Mouse (Mus musculus) large intestine, adult 2 months (tissue): ENCODE results near the gene Echs1. TPM values are rescaled to one million over a fixed set of nuclear protein-coding genes. Genes with fewer than 3 reads are reported as not detected.

Source experiments
- DNase-seq: peaks from one replicate; pipeline ENCODE4 v3.0.0-alpha.2; 2012; ENCODE audit warnings: low read depth, low spot score
- WGBS: fragments of 180-500 bp; shearing (Covaris S2); methylation state at CpG from one replicate; pipeline ENCODE4 v1.1.7; 2018; 5-methylcytosine and 5-hydroxymethylcytosine counted together
- polyA plus RNA-seq: library from polyadenylated mRNA; depleted of rRNA; stranded (reverse); fragments of >200 nt; gene quantifications from 2 replicates; pipeline ENCODE4 v1.2.3, GENCODE M21; 2012

Echs1 gene
- polyA plus RNA-seq, 1 experiment, result 108 TPM

- DNase-seq, result no peak
- 80% methylated on average over 13 of the region's 13 CpGs for WGBS
Measured at GRCm38 (mm10) chr7:140121338-140121910, 5.1 kb upstream of the Echs1 start.

- 92% methylated on average over 2 of the region's 2 CpGs for WGBS
- DNase-seq, result no peak
Measured at GRCm38 (mm10) chr7:140120484-140120883, 4.2 kb upstream of the Echs1 start.

GRCm38 (mm10) chr7:140115583-140116328, 520 bp downstream of the Echs1 start, which contains the start of gene Paox:
Gene Paox (plus strand): TSS chr7:140115799.
- DNase-seq, result peak; percentile 85

GRCm38 (mm10) chr7:140111943-140112342, 4.3 kb downstream of the Echs1 start:
- no peak for DNase-seq
- WGBS, result 73% methylated on average over 3 of the region's 3 CpGs

More at GRCm38 (mm10) chr7:140115583-140116328, 520 bp downstream of the Echs1 start, which contains the start of gene Paox:
- WGBS, result under 1% methylated on average over 23 of the region's 23 CpGs

- 78% methylated on average over 4 of the region's 4 CpGs for WGBS
- no peak for DNase-seq
Measured at GRCm38 (mm10) chr7:140104009-140104408, 12.3 kb downstream of the Echs1 start.

- WGBS, result 1% methylated on average over 30 of the region's 30 CpGs
Measured at GRCm38 (mm10) chr7:140101993-140102860, 14.0 kb downstream of the Echs1 start, which contains the start of gene Fuom. Gene Fuom (minus strand): TSS chr7:140102441.

GRCm38 (mm10) chr7:140101498-140101897, 14.8 kb downstream of the Echs1 start:
- no peak for DNase-seq
- WGBS, result 71% methylated on average over 10 of the region's 10 CpGs

More at GRCm38 (mm10) chr7:140101993-140102860, 14.0 kb downstream of the Echs1 start, which contains the start of gene Fuom:
- no peak for DNase-seq

- DNase-seq, result no peak
- WGBS, result 100% methylated on average over 1 of the region's 1 CpGs
Measured at GRCm38 (mm10) chr7:140098466-140098865, 17.8 kb downstream of the Echs1 start.

GRCm38 (mm10) chr7:140096055-140096454, 20.2 kb downstream of the Echs1 start:
- DNase-seq, result no peak

- DNase-seq, result no peak
- WGBS, result 14% methylated on average over 1 of the region's 1 CpGs
Measured at GRCm38 (mm10) chr7:140095556-140095955, 20.7 kb downstream of the Echs1 start.

GRCm38 (mm10) chr7:140094954-140095353, 21.3 kb downstream of the Echs1 start:
- WGBS, result 48% methylated on average over 5 of the region's 5 CpGs
- DNase-seq, result no peak

GRCm38 (mm10) chr7:140092924-140093528, 23.2 kb downstream of the Echs1 start, which contains the start of gene Prap1:
Gene Prap1 (plus strand): TSS chr7:140093395.
- WGBS, result 39% methylated on average over 5 of the region's 5 CpGs
- no peak for DNase-seq

- WGBS, result 73% methylated on average over 10 of the region's 10 CpGs
Measured at GRCm38 (mm10) chr7:140090601-140091000, 25.7 kb downstream of the Echs1 start.

GRCm38 (mm10) chr7:140082242-140082678, 34.0 kb downstream of the Echs1 start, which contains the start of gene Caly:
Gene Caly (minus strand): TSS chr7:140082548.
- no peak for DNase-seq
- 12% methylated on average over 18 of the region's 18 CpGs for WGBS

More at GRCm38 (mm10) chr7:140090601-140091000, 25.7 kb downstream of the Echs1 start:
- no peak for DNase-seq

- 28% methylated on average over 20 of the region's 20 CpGs for WGBS
Measured at GRCm38 (mm10) chr7:140081408-140082241, 34.7 kb downstream of the Echs1 start.

GRCm38 (mm10) chr7:140080503-140081156, 35.6 kb downstream of the Echs1 start:
- DNase-seq, result peak; percentile 37
- WGBS, result 2% methylated on average over 24 of the region's 24 CpGs

More at GRCm38 (mm10) chr7:140081408-140082241, 34.7 kb downstream of the Echs1 start:
- DNase-seq, result no peak

- peak; percentile 63 for DNase-seq
- 4% methylated on average over 5 of the region's 5 CpGs for WGBS
Measured at GRCm38 (mm10) chr7:140078711-140079110, 37.6 kb downstream of the Echs1 start.

- 43% methylated on average over 6 of the region's 6 CpGs for WGBS
- DNase-seq, result no peak
Measured at GRCm38 (mm10) chr7:140077698-140078097, 38.6 kb downstream of the Echs1 start.
